Mouse (Mus musculus) forelimb bud, embryonic 11.5 days (tissue): ENCODE measurements around the gene Slc35a3.

ENCODE experiments used
- DNase-seq: peaks from one replicate; pipeline ENCODE4 v3.0.0-alpha.2; 2012; ENCODE audit warnings: low read depth, low spot score

Slc35a3 gene

DNA sequence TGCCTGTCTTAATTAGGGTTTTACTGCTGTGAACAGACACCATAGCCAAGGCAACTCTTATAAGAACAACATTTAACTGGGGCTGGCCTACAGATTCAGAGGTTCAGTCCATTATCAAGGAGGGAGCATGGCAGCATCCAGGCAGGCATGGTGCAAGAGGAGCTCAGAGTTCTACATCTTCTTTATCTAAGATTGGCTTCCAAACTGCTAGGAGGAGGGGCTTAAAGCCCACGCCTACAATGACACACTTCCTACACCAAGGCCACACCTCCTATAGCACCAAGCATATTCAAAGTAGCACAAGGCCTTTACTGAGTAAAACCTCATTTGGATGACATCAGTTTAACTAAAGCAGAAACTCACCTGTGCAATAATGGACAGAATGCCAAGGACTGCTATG, 72.6 kb downstream of the Slc35a3 start:
- DNase-seq = no peak

DNA sequence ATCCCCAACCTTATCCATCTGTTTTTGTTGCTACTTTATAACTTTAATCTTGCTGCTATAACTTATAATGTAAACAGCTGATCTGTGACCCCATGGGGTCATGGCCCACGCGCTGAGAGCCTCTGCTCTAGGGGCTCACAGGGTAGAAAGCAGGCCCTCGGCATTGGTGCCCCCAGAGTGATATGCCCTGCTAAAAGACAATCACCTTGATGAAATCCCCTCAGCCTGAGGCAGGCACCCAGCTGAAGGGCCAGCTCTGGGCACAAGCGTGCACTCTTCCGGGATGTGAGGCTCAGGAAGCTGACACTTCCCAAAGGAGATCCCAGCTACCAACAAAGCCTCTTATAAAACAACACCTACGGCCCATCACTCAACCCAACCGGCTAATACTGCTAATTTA, 74.1 kb downstream of the Slc35a3 start:
- no peak for DNase-seq

DNA sequence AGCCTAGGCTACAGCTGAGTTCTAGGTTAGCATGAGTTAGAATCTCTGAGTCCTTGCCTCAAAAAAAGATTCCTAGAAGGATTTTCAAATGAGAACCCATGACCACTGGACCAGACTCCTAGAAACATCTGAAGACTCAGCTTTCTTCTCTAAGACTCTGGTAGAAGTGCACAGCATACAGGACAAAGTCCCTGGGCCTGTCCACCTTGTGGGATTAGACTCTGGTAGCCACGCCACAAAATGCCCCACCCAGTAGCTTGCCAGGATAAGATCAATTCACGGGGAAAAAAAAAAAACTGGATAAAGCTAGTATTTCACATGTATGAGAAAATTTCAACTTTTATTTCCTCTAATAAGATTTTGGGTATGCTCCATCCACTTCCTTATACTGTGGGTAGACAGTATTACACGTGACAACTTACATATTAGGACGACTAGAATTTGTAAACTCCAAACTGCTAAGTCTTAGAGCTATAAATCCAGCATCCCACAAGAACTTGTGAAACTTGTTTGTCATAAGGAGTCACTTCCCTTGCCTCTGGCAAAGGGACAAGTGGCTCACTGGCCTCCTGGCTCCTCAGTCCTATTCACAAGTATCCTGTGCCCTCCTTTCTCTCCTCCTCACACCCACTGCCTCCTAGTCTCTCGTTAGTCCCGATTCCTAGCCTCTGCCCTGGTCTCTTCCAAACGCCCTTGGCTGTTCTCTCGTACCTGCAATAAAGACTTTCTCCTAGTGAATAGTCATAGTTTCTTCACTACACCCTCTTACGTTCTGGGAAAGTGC, 74.7 kb downstream of the Slc35a3 start:
- no peak for DNase-seq

DNA sequence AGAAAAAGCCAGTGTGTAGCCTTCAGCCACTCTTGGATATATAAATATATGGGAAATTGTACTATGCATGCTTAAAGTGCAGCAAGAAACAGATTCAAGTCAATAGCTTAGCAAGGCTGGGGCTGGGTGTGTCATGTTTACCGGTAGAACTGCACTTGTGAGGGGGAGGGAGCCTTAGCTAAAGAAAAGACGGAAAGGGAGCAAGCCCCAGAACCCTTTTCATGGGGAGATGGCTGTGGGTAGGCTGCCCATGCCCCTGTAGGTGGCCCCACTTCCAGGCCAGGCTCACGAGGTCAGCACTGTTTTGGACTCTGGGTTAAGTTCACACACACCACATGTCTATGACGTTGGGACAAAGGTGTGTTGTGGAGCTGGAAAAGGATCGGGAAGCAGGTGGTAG, 76.8 kb downstream of the Slc35a3 start:
- no peak for DNase-seq

DNA sequence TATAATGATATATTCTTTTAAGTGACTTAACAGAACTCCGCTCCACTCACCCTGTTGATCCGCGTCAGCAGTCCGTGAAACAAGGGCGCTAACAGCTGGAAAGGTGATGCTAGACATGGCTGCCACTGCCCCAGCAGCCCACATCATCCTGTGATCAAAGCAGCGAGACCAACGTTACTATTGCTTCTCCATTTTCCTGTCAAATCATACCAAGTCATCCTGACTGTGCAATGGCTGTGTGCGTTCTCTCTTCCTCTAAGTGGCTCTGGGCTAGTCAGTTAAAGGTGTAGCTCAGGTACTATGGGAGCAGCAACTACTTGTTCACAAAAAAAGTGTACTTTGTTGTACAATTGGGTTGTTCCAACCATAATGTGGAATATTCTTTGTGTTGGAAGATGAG, 77.8 kb downstream of the Slc35a3 start:
- no peak for DNase-seq

DNA sequence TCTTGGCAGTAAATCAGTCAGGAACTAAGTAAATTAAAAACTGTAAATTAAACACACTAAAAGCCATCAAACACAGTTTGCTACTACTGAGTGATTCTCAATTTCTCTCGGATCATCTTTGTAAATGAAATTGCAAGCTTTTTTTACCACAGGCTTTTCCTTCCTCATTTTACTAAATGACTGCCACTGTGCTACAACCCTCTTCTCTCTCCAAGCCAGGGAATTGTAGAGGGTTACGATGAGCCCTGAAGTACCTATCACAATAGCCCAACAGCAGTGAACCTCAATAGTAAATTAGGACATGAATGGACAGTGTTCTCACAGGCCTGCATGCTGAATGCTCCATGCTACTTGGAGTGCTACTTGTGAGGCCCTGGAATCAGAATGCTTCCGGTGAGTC, 78.5 kb downstream of the Slc35a3 start:
- DNase-seq = no peak

DNA sequence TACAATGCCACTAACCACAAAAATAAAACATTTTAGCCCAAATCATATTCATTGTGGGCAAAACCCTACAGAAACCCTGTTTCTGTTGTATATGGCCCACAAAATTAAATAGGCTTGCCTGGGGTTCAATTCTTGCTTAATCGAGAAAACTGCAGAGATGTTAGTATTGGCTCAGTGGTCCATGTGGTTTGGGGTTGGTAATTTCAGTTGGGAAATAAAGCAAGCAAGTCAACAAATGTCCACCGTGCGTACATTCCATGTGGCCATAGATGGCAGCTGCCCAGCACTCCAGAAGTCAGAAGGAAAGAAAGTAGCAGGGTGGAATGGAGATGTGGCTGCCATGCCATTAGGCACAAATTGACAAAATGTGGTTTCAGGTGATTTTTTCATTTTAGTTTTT, 79.7 kb downstream of the Slc35a3 start:
- no peak for DNase-seq

DNA sequence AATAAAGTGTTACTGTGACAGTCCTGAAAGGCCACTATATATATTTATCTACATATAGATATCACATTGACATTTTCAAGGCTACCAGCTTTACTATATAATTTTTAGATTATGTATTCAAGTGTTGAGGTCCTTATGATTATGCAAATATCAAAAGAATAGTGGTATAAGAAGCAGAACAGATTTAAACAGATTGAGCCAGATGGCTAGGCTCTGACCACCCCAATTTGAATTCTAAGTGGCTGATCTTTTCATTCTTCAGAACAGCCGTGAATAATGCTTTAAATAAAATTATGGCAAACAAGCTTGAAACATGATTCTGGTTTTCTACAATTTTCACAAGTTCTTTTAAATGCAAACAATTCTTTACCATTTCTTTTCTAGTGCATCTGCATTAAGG, 81.2 kb downstream of the Slc35a3 start:
- no peak for DNase-seq

DNA sequence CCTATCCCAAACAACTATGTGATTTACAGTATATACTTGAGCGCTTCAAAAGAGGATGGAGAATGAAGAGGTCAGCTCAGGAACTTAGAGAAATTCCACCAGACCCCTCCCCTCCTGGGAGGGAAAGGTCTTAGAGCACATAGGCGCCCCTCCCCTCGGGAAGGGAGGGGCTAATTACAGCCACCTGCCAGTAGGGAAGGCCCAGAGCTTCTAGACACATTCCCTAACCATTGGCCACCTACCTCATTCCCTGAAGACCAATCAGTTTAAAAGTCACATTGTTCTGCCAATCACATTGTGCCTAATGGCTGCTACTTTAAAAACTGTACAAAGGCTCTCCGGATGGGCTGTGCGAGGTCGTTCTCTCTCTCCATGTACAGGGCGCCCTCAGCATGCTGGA, 90.0 kb downstream of the Slc35a3 start:
- DNase-seq = no peak

DNA sequence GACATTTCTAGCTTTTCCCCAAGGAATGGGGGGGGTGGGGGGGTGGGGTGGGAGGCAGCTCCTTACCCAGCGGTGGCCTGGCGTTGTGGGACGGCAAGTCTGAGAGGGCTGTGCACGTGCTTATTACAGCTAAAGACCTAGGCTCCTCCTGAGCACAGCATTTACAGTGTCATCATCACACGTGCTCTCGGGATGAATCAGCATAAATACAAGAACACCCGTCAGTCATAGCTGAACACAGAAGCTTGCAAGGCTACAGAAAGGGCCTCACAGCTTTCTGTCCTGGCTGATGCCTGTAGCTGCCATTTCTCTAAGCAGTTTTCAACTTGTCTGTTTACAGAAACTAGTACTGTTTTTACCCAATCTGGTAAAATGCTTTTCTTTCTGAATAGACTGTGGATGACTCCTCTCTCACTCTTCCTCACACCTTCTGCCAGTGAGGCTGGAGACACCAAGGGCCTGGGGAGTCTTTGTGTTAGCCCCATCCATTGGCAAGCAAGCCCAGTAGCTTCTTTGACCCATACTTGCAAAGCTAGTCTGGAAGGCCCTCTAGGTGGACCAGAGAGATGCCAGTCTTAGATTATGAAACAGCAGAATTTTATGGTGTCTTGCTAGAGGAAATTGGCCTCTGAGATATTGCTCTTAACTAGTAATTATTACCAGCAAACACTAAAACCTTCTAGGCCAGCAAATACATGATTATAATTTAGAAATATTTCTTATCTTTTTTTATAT, 91.8 kb downstream of the Slc35a3 start:
- DNase-seq = no peak
